Mouse (Mus musculus) lung, embryonic 14.5 days (tissue): ENCODE results near the gene Cilp. TPM values are rescaled to one million over a fixed set of nuclear protein-coding genes. Genes with fewer than 3 reads are reported as not detected.

Experiments used
- ATAC-seq: fragments of 200-750 bp; cut with Nextera tagmentation; 2 replicates; pipeline ENCODE4 v1.8.0; 2017; ENCODE audit warnings: mild to moderate bottlenecking, moderate TSS enrichment, moderate library complexity; ENCODE audit not compliant: insufficient read depth
- DNase-seq: peaks from one replicate; pipeline ENCODE4 v3.0.0-alpha.2; 2015
- H3K27ac ChIP-seq: fragments of 300-500 bp; sonication (generic); 2 replicates; pipeline ENCODE4 v1.5.1; 2014; ENCODE audit warnings: low read depth, mild to moderate bottlenecking, moderate library complexity
- H3K27me3 ChIP-seq: fragments of 300-500 bp; sonication (generic); 2 replicates; pipeline ENCODE4 v1.6.1; 2014; ENCODE audit warnings: low read length, control low read depth; ENCODE audit not compliant: insufficient read depth
- H3K36me3 ChIP-seq: fragments of 300-500 bp; sonication (generic); 2 replicates; pipeline ENCODE4 v1.6.1; 2014; ENCODE audit warnings: control low read depth; ENCODE audit not compliant: insufficient read depth
- H3K4me1 ChIP-seq: fragments of 300-500 bp; sonication (generic); 2 replicates; pipeline ENCODE4 v1.6.1; 2014; ENCODE audit warnings: antibody characterized with exemption, control low read depth; ENCODE audit not compliant: insufficient read depth
- H3K4me2 ChIP-seq: fragments of 300-500 bp; sonication (generic); 2 replicates; pipeline ENCODE4 v1.6.1; 2014; ENCODE audit warnings: mild to moderate bottlenecking
- H3K4me3 ChIP-seq: fragments of 300-500 bp; sonication (generic); 2 replicates; pipeline ENCODE4 v1.5.1; 2014; ENCODE audit warnings: low read depth, low read length
- H3K9ac ChIP-seq: fragments of 300-500 bp; sonication (generic); 2 replicates; pipeline ENCODE4 v1.6.1; 2014
- H3K9me3 ChIP-seq: fragments of 300-500 bp; sonication (generic); 2 replicates; pipeline ENCODE4 v1.6.1; 2016; ENCODE audit warnings: low read depth, low read length, control low read depth
- CTCF ChIP-seq: IDR thresholded peaks from 2 replicates; pipeline ENCODE4 v1.5.1; 2016; ENCODE audit warnings: antibody characterized with exemption, low read depth
- WGBS: fragments of 180-500 bp; shearing (Covaris S2); extraction: QIAGEN DNeasy Blood & Tissue Kit; methylation state at CpG from one replicate; pipeline ENCODE4 v1.1.7; 2014; 5-methylcytosine and 5-hydroxymethylcytosine counted together
- polyA plus RNA-seq: library from polyadenylated mRNA; unstranded; fragments of >200 nt; fragmentation: Nextera tagmentation; extraction: Ambion mirVana; gene quantifications from 2 replicates; pipeline ENCODE4 v1.2.1, GENCODE M21; 2014

Cilp gene
- polyA plus RNA-seq, 1 experiment from 2014 or later = not detected

DNA sequence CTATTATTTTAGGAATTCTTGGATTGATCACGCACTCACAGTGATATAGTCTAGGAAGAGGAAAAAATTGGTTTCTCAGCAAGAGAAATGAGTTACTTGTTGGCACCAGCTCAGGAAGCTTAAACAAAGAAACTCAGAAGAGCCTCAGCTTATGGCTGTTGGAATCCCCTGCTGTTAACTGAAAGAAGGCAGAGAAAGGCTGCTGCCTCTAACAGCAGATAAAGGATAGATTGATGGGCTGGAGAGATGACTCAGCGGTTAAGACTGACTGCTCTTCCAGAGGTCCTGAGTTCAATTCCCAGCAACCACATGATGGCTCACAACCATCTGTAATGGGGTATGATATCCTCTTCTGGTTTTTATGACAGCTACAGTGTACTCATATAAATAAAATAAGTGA, 62.4 kb downstream of the Cilp start:
- H3K9ac ChIP-seq = no peak overlapping the region
- no peak for TF ChIP-seq CTCF
- H3K4me1 ChIP-seq = no peaks in the 10 kb centered on the region
- H3K36me3 ChIP-seq = peaks cover 73% of the 10 kb centered on the region
- H3K27me3 ChIP-seq = no peaks in the 10 kb centered on the region
- DNase-seq (no peak), ATAC-seq (no peak)
- no peak overlapping the region for H3K27ac ChIP-seq
- H3K9me3 ChIP-seq = no peaks in the 10 kb centered on the region
- H3K4me2 ChIP-seq = no peak overlapping the region
- WGBS = 85% methylated on average over 2 of the region's 2 CpGs
- no peak overlapping the region for H3K4me3 ChIP-seq

Other genes with a start within 250 kb of the Cilp start
- 69.4 and 72.2 TPM in 2 replicates for gene Hacd3, start 243.5 kb upstream of the Cilp start, polyA plus RNA-seq
- 31.7 and 34.8 TPM in 2 replicates for gene Dpp8, start 232.8 kb upstream of the Cilp start, polyA plus RNA-seq
- gene Igdcc4, start 163.7 kb upstream of the Cilp start, polyA plus RNA-seq = 26.4 and 28.9 TPM in 2 replicates
- 2.3 and 4.1 TPM in 2 replicates for gene Igdcc3, start 124.0 kb upstream of the Cilp start, polyA plus RNA-seq
- 5.3 and 6.9 TPM in 2 replicates for gene Parp16, start 69.8 kb upstream of the Cilp start, polyA plus RNA-seq
- gene Clpx, start 29.1 kb downstream of the Cilp start, polyA plus RNA-seq = 44.7 and 53.0 TPM in 2 replicates
- 14.5 and 14.8 TPM in 2 replicates for gene Pdcd7, start 80.9 kb downstream of the Cilp start, polyA plus RNA-seq
- 0.24 and 0.61 TPM in 2 replicates for gene Ubap1l, start 95.9 kb downstream of the Cilp start, polyA plus RNA-seq
- gene Kbtbd13, start 126.5 kb downstream of the Cilp start, polyA plus RNA-seq = 4.2 and 4.5 TPM in 2 replicates
- 48.8 TPM in 2 replicates for gene Rasl12, start 133.3 kb downstream of the Cilp start, polyA plus RNA-seq
- gene Slc51b, start 157.8 kb downstream of the Cilp start, polyA plus RNA-seq = not detected in 2 replicates
- 19.4 and 21.2 TPM in 2 replicates for gene Mtfmt, start 170.6 kb downstream of the Cilp start, polyA plus RNA-seq
- 92.8 and 107 TPM in 2 replicates for gene Spg21, start 195.8 kb downstream of the Cilp start, polyA plus RNA-seq